Mouse (Mus musculus): ENCODE results near the gene Nkpd1. TPM values are rescaled to one million over a fixed set of nuclear protein-coding genes. Genes with fewer than 3 reads are reported as not detected.

Nkpd1 gene
- 0.13 and 0.27 TPM in 2 replicates for polyA plus RNA-seq (2014; fragmentation: Nextera tagmentation; extraction: Ambion mirVana)

DNA sequence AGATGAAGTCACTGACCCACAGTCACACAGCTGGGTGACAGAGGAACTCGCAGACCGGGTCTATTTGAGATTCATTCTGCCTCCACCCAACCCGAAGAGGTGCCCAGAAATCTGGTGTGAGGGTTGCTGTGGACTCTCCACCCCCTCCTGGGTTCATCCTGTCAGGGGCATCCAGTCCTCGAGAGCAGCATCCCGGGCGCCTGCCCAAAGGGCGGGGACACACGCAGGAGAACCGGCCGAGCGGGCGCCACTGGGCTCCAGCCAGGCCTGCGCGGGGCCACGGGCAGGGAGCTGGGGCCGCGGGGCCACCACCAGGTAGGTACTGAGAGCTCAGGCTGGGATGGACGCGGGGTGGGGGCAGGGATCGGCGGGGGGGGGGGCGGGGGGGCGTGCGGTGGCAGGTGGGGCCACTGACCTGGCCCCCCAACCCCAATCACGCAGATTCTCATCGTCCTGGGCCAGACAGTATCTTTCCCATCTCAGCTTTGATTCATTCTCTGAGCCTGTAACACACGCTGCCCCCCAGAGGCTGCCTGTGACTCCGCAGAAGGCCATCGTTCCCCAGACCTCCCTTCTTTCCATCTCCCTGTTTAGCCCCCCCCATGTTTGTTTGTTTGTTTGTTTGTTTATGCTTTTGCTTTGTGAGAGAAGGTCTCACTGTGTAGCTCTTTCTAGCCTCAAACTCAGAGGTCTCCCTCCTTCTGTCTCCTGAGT, at the start of gene Nkpd1:
TSS of gene Nkpd1 (plus strand) at position 187 of the 714 bp plus-strand sequence.
- Histone ChIP-seq H3K9ac (ENCODE audit: low read depth, low read length) (peak within 1 kb of the TSS; percentile 58), H3K9me3 (ENCODE audit: control insufficient read depth, low read length) (no peaks in the 10 kb centered on the region), H3K36me3 (ENCODE audit: control insufficient read depth, insufficient read depth, low read length) (no peaks in the 10 kb centered on the region), H3K27ac (ENCODE audit: low read depth, low read length) (no peak within 1 kb of the TSS), H3K4me2 (replicated peaks; ENCODE audit: low read depth, low read length) (peak within 1 kb of the TSS; percentile 45), H3K27me3 (ENCODE audit: control insufficient read depth, insufficient read depth, low read length) (peaks cover 51% of the 10 kb centered on the region), H3K4me1 (ENCODE audit: control insufficient read depth, insufficient read depth, low read length) (peaks cover 5% of the 10 kb centered on the region), H3K4me3 (ENCODE audit: low read length) (peak within 1 kb of the TSS; percentile 12; the same call in 1 of the 2 replicates)
- 0 out of 2 replicates have a peak, but pooled peaks have one; percentile 36 for ATAC-seq (ENCODE audit: low FRiP score, low TSS enrichment)
- 4% methylated on average over 21 of the region's 29 CpGs for WGBS

DNA sequence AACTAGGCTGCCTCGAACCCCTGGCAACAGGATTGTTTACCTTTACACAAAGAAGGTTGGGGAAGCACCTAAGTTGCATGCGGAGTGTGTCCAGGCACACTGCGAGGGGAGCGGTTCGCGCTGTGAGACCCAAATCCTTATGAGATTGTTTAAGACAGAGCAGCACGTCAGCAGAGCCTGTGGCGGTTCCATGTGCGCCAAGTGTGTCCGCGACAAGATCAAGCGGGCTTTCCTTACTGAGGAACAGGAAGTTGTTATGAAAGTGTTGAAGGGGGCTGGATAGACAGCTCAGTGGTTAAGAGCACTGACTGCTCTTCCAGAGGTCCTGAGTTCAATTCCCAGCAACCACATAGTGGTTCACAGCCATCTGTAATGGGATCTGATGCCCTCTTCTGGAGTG, 49.4 kb upstream of the Nkpd1 start:
- WGBS: 67% methylated on average over 12 of the region's 12 CpGs
- Histone ChIP-seq H3K27me3 (ENCODE audit: control insufficient read depth, insufficient read depth, low read length) (peaks cover 27% of the 10 kb centered on the region), H3K9ac (ENCODE audit: low read depth, low read length) (no peak overlapping the region), H3K27ac (ENCODE audit: low read depth, low read length) (no peak overlapping the region), H3K36me3 (ENCODE audit: control insufficient read depth, insufficient read depth, low read length) (no peaks in the 10 kb centered on the region), H3K4me3 (ENCODE audit: low read length) (no peak overlapping the region), H3K4me1 (ENCODE audit: control insufficient read depth, insufficient read depth, low read length) (peaks cover 9% of the 10 kb centered on the region; the same call in 1 of the 2 replicates), H3K4me2 (replicated peaks; ENCODE audit: low read depth, low read length) (no peak overlapping the region), H3K9me3 (ENCODE audit: control insufficient read depth, low read length) (no peaks in the 10 kb centered on the region)
- no peak for ATAC-seq (ENCODE audit: low FRiP score, low TSS enrichment)

DNA sequence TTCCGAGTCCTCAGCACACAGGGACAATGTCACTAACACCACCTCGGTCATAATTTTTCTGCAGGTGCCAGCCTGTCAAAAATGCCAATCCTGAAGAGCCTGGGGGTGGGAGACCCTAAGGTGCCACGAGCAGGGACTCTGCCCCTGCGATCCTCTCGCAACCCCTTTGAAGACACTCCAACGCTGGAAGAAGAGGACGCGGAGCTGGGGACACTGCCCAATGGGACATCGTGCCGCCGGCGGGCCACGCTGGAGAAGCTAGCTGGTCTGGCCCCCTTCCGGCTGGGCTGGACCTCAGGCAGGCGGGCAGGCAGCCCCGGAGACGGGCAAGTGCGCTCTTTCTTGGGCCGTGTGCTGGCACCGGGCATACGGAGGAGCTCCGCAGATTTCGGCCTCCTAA, 48.2 kb upstream of the Nkpd1 start:
- Histone ChIP-seq H3K27ac (ENCODE audit: low read depth, low read length) (no peak overlapping the region), H3K4me2 (replicated peaks; ENCODE audit: low read depth, low read length) (no peak overlapping the region), H3K27me3 (ENCODE audit: control insufficient read depth, insufficient read depth, low read length) (peaks cover 27% of the 10 kb centered on the region), H3K9me3 (ENCODE audit: control insufficient read depth, low read length) (no peaks in the 10 kb centered on the region), H3K36me3 (ENCODE audit: control insufficient read depth, insufficient read depth, low read length) (no peaks in the 10 kb centered on the region), H3K4me1 (ENCODE audit: control insufficient read depth, insufficient read depth, low read length) (peaks cover 6% of the 10 kb centered on the region; the same call in 1 of the 2 replicates), H3K9ac (ENCODE audit: low read depth, low read length) (no peak overlapping the region), H3K4me3 (ENCODE audit: low read length) (no peak overlapping the region)
- no peak for ATAC-seq (ENCODE audit: low FRiP score, low TSS enrichment)
- 20% methylated on average over 23 of the region's 23 CpGs for WGBS

DNA sequence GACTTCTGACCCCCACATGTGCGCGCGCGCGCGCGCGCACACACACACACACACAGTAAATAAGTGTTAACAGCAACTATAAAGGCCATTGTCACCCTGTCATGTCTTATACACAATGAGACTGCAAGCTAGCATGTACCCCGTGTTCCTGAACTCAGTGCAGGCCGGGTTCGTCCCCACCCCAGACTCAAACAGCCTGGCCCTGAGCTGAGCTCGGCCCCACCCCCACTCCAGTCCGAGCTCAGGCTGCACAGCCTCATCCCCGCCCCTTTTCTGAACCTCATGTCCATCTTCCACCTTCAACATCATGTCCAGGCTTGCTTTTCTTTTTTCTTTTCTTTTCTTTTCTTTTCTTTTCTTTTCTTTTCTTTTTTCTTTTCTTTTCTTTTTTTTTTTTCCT, 47.3 kb upstream of the Nkpd1 start:
- WGBS: 20% methylated on average over 14 of the region's 14 CpGs
- ATAC-seq (ENCODE audit: low FRiP score, low TSS enrichment): no peak
- Histone ChIP-seq H3K27ac (ENCODE audit: low read depth, low read length) (no peak overlapping the region), H3K9me3 (ENCODE audit: control insufficient read depth, low read length) (no peaks in the 10 kb centered on the region), H3K4me3 (ENCODE audit: low read length) (no peak overlapping the region), H3K27me3 (ENCODE audit: control insufficient read depth, insufficient read depth, low read length) (peaks cover 27% of the 10 kb centered on the region), H3K36me3 (ENCODE audit: control insufficient read depth, insufficient read depth, low read length) (no peaks in the 10 kb centered on the region), H3K4me1 (ENCODE audit: control insufficient read depth, insufficient read depth, low read length) (no peaks in the 10 kb centered on the region), H3K4me2 (replicated peaks; ENCODE audit: low read depth, low read length) (no peak overlapping the region), H3K9ac (ENCODE audit: low read depth, low read length) (no peak overlapping the region)

DNA sequence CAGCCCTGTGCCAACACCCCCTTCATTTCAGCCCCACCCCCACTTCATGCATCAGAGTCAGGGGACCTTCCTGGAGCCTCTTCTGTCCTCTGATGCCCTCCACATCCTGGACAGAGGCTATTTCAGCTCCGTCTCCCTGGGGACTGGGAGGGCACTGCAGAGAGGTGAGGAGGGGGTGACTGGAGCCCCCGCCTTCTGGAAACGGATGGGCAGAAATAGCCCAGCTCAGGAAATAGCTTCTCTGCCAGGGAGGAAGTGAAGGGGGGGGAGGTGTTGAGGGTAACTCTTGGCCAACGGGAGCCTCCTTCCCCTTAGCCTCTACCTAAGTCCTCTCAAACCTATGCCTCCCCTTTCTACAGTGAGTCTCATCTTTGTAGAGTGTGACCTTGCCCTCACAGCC, 45.2 kb upstream of the Nkpd1 start:
- Histone ChIP-seq H3K4me1 (ENCODE audit: control insufficient read depth, insufficient read depth, low read length) (no peaks in the 10 kb centered on the region), H3K9ac (ENCODE audit: low read depth, low read length) (no peak overlapping the region), H3K9me3 (ENCODE audit: control insufficient read depth, low read length) (no peaks in the 10 kb centered on the region), H3K27ac (ENCODE audit: low read depth, low read length) (no peak overlapping the region), H3K27me3 (ENCODE audit: control insufficient read depth, insufficient read depth, low read length) (peaks cover 27% of the 10 kb centered on the region), H3K4me3 (ENCODE audit: low read length) (no peak overlapping the region), H3K4me2 (replicated peaks; ENCODE audit: low read depth, low read length) (no peak overlapping the region), H3K36me3 (ENCODE audit: control insufficient read depth, insufficient read depth, low read length) (no peaks in the 10 kb centered on the region)
- WGBS: 62% methylated on average over 4 of the region's 4 CpGs
- no peak for ATAC-seq (ENCODE audit: low FRiP score, low TSS enrichment)

DNA sequence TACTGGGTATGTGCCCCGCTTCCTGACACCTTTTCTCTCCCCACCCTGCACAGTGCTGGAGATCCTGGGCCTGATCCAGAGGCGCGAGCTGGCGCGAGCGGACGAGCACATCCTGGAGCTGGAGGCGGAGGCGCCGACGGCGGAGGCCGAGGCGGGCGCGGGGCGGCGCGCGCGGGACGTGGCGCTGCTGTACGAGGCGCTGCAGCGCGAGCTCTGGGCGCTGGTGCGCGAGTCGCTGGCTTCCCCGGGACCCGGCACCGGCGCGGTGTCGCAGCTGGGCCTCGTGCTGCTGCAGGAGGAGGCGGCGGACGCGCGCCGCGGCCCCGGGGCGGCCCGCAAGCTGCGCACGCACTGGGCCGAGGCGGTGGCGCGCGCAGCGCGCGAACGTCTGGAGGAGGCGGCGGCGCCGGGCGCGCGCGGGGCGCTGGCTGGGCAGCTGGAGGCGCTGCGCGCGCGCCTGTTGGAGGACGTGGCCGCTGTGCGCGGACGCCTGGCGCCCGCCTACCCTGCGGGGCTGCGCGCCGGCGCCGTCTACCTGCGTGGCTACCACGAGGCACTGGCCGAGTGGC, 43.7 kb upstream of the Nkpd1 start:
- WGBS: 0% methylated on average over 72 of the region's 89 CpGs
- H3K9me3 ChIP-seq (ENCODE audit: control insufficient read depth, low read length): no peaks in the 10 kb centered on the region
- peak overlapping the region; percentile 92 for H3K4me2 ChIP-seq (replicated peaks; ENCODE audit: low read depth, low read length)
- H3K27me3 ChIP-seq (ENCODE audit: control insufficient read depth, insufficient read depth, low read length): peaks cover 27% of the 10 kb centered on the region
- no peaks in the 10 kb centered on the region for H3K36me3 ChIP-seq (ENCODE audit: control insufficient read depth, insufficient read depth, low read length)
- no peaks in the 10 kb centered on the region for H3K4me1 ChIP-seq (ENCODE audit: control insufficient read depth, insufficient read depth, low read length)
- H3K4me3 ChIP-seq (ENCODE audit: low read length): peak overlapping the region; percentile 55
- peak; percentile 88 for ATAC-seq (ENCODE audit: low FRiP score, low TSS enrichment)
- peak overlapping the region; percentile 72 for H3K9ac ChIP-seq (ENCODE audit: low read depth, low read length)
- peak overlapping the region; percentile 55; the same call in 1 of the 2 replicates for H3K27ac ChIP-seq (ENCODE audit: low read depth, low read length)

DNA sequence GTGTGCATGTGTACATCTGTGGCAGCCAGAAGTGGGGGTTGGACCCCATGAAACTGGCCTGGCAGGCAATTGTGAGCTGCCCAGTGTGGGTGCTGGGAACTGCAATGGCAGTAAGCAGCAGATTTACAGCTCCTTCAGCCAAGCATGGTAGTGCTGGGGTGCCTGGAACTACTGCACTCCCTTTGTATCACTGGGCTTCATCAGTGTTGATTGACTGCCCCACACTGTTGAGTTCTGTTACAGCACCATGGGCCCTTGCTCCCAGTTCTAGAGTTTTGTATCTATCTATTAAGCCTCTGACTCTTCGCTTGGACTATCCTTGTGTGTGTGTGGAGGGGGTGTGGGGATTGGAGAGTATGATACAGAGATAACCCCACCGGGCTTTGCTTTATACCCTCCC, 40.6 kb upstream of the Nkpd1 start:
- H3K27me3 ChIP-seq (ENCODE audit: control insufficient read depth, insufficient read depth, low read length): peaks cover 10% of the 10 kb centered on the region
- WGBS: 74% methylated on average over 2 of the region's 2 CpGs
- no peaks in the 10 kb centered on the region for H3K9me3 ChIP-seq (ENCODE audit: control insufficient read depth, low read length)
- ATAC-seq (ENCODE audit: low FRiP score, low TSS enrichment): no peak
- H3K27ac ChIP-seq (ENCODE audit: low read depth, low read length): no peak overlapping the region
- no peak overlapping the region for H3K4me2 ChIP-seq (replicated peaks; ENCODE audit: low read depth, low read length)
- H3K4me1 ChIP-seq (ENCODE audit: control insufficient read depth, insufficient read depth, low read length): no peaks in the 10 kb centered on the region
- no peak overlapping the region for H3K9ac ChIP-seq (ENCODE audit: low read depth, low read length)
- H3K4me3 ChIP-seq (ENCODE audit: low read length): no peak overlapping the region
- no peaks in the 10 kb centered on the region for H3K36me3 ChIP-seq (ENCODE audit: control insufficient read depth, insufficient read depth, low read length)

DNA sequence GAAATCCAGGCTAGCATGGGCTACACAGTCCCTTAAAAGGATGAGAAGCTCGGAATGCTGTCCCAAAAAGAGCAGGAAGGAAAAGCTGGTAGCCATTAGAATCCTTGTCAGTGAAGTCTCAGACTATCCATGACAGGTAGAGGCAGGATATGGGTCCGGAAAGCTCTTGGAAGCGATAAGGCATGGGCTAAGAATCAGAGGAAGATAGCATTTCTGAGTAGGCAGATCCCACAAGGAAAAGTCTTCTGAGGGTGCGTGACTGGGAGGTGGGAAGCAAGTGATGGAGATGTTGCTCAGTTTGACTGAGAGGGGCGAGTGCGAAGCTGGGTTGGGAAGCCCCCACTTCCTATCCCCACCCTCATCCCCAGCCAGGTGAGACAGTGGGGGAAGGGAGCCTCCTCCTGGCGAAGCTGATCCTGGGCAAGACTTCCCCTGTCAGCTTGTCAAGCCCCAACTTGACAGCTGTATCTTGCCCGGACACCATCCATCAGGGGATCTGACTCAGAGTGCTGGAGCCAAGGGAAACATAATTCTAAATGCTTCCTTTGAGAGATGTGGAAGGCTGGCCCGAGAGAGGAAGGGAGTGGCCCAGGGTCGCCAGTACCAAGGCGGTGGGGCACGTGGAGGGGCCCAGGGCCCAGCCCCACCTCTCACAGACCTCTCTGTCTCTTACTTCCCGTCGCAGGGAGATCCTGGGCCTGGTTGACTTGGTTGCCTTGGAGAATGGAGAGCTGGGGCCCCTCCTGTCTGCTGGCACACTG, 39.8 kb upstream of the Nkpd1 start:
- no peak for ATAC-seq (ENCODE audit: low FRiP score, low TSS enrichment)

DNA sequence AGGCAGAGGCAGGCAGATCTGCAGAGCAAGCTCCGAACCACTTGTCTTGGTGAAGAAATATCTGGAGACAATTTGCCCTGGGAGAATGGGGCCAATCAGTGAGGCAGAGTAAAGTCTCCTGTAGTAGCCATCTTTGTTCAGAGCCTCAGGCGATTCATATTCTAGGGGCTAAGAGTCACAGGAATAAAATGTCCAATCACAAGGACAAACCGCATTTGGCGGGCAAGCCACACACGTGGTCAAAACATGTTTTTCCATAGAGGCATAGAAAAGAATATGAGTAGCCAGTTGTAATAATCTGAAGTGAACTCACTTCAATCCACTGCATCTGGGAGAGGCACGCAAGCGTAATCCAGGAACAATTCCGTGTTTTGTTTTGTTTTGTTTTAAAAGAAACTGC, 34.4 kb upstream of the Nkpd1 start:
- 84% methylated on average over 8 of the region's 8 CpGs for WGBS
- H3K4me3 ChIP-seq (ENCODE audit: low read length): no peak overlapping the region
- no peak overlapping the region for H3K4me2 ChIP-seq (replicated peaks; ENCODE audit: low read depth, low read length)
- no peak overlapping the region for H3K27ac ChIP-seq (ENCODE audit: low read depth, low read length)
- H3K9ac ChIP-seq (ENCODE audit: low read depth, low read length): no peak overlapping the region
- no peaks in the 10 kb centered on the region for H3K9me3 ChIP-seq (ENCODE audit: control insufficient read depth, low read length)
- no peaks in the 10 kb centered on the region for H3K4me1 ChIP-seq (ENCODE audit: control insufficient read depth, insufficient read depth, low read length)
- H3K27me3 ChIP-seq (ENCODE audit: control insufficient read depth, insufficient read depth, low read length): peaks cover 3% of the 10 kb centered on the region; the same call in 1 of the 2 replicates
- no peak for ATAC-seq (ENCODE audit: low FRiP score, low TSS enrichment)
- H3K36me3 ChIP-seq (ENCODE audit: control insufficient read depth, insufficient read depth, low read length): no peaks in the 10 kb centered on the region

More for the DNA sequence above, 39.8 kb upstream of the Nkpd1 start:
- WGBS: 26% methylated on average over 14 of the region's 14 CpGs
- Histone ChIP-seq H3K27me3 (ENCODE audit: control insufficient read depth, insufficient read depth, low read length) (peaks cover 3% of the 10 kb centered on the region; the same call in 1 of the 2 replicates), H3K4me2 (replicated peaks; ENCODE audit: low read depth, low read length) (no peak overlapping the region), H3K4me1 (ENCODE audit: control insufficient read depth, insufficient read depth, low read length) (no peaks in the 10 kb centered on the region), H3K9me3 (ENCODE audit: control insufficient read depth, low read length) (no peaks in the 10 kb centered on the region), H3K9ac (ENCODE audit: low read depth, low read length) (no peak overlapping the region), H3K36me3 (ENCODE audit: control insufficient read depth, insufficient read depth, low read length) (no peaks in the 10 kb centered on the region), H3K4me3 (ENCODE audit: low read length) (no peak overlapping the region), H3K27ac (ENCODE audit: low read depth, low read length) (no peak overlapping the region)

All from kidney, embryonic 14.5 days (tissue).